Comparison of ENCODE assay signal across 21 mouse cellular contexts in genomic region chr2:153660616-153661015, GRCm38 (mm10). TPM values are rescaled to one million over a fixed set of nuclear protein-coding genes. Genes with fewer than 3 reads are reported as not detected.
DNase-seq lines count a peak whose midpoint lies in the region; ATAC-seq and TF ChIP-seq lines count a peak whose summit lies in the region.
"Had no signal": no experiment of that assay in that cellular context is flagged by ENCODE, and none has a peak within 500 bp of the region (broad histone marks: within the 10 kb centered on the region; RNA-seq: fewer than 3 reads in every experiment).

No protein-coding gene starts in this region.

- no peak for TF ChIP-seq EP300 in liver, postnatal 0 days (IDR thresholded peaks at IDR 0.05; ENCODE audit: low read depth)

- no peaks in the 10 kb centered on the region for H3K9me3 ChIP-seq in hindbrain, embryonic 10.5 days
- H3K9me3 ChIP-seq in hindbrain, postnatal 0 days (ENCODE audit: low read length) = no peaks in the 10 kb centered on the region
- no peaks in the 10 kb centered on the region for H3K9me3 ChIP-seq in midbrain, embryonic 10.5 days (replicated peaks)
- H3K9me3 ChIP-seq in midbrain, embryonic 14.5 days (ENCODE audit: control insufficient read depth, low read length) = no peaks in the 10 kb centered on the region
- no peaks in the 10 kb centered on the region for H3K9me3 ChIP-seq in liver, postnatal 0 days (ENCODE audit: low read length)
- H3K9me3 ChIP-seq: hindbrain, embryonic 15.5 days; lung, embryonic 15.5 days had no signal

- DNase-seq in hindbrain, embryonic 10.5 days (ENCODE audit: low spot score) = peak; percentile 48
- DNase-seq in hindbrain, postnatal 0 days (ENCODE audit: low spot score) = no peak
- DNase-seq in midbrain, embryonic 10.5 days (ENCODE audit: low spot score) = peak; percentile 34
- no peak for DNase-seq in midbrain, embryonic 14.5 days
- peak; percentile 86 for DNase-seq in R1 (ENCODE audit: low read depth, low spot score)
- peak; percentile 34 for DNase-seq in liver, postnatal 0 days
- DNase-seq in frontal cortex, adult 2 months (ENCODE audit: extremely low spot score in 1 of 2, low spot score in 1 of 2) = no peak
- DNase-seq in ovary, adult 18-20 months (ENCODE audit: low spot score) = no peak
- DNase-seq: heart, adult 18-20 months; kidney, adult 18-20 months; right cerebral cortex, postnatal 25 days had no signal

- peaks cover 10% of the 10 kb centered on the region for H3K4me1 ChIP-seq in hindbrain, embryonic 10.5 days (replicated peaks)
- no peaks in the 10 kb centered on the region for H3K4me1 ChIP-seq in hindbrain, postnatal 0 days (ENCODE audit: insufficient read depth, low read length)
- peaks cover 4% of the 10 kb centered on the region for H3K4me1 ChIP-seq in midbrain, embryonic 10.5 days
- H3K4me1 ChIP-seq in midbrain, embryonic 14.5 days (ENCODE audit: control insufficient read depth, insufficient read depth, low read length) = no peaks in the 10 kb centered on the region
- peaks cover 21% of the 10 kb centered on the region for H3K4me1 ChIP-seq in liver, postnatal 0 days (ENCODE audit: insufficient read depth)
- H3K4me1 ChIP-seq: hindbrain, embryonic 15.5 days; lung, embryonic 15.5 days had no signal

- peaks cover 41% of the 10 kb centered on the region for H3K36me3 ChIP-seq in hindbrain, embryonic 10.5 days
- no peaks in the 10 kb centered on the region; the same call in 1 of the 2 replicates for H3K36me3 ChIP-seq in hindbrain, postnatal 0 days (ENCODE audit: insufficient read depth, low read length)
- H3K36me3 ChIP-seq in midbrain, embryonic 10.5 days = peaks cover 36% of the 10 kb centered on the region
- peaks cover 20% of the 10 kb centered on the region for H3K36me3 ChIP-seq in midbrain, embryonic 14.5 days (ENCODE audit: control insufficient read depth, insufficient read depth, low read length)
- 0 out of 2 replicates have a peak, but pooled peaks cover under 1% of the 10 kb centered on the region for H3K36me3 ChIP-seq in liver, postnatal 0 days (replicated peaks; ENCODE audit: insufficient read depth, low read length)
- H3K36me3 ChIP-seq: hindbrain, embryonic 15.5 days; lung, embryonic 15.5 days had no signal

- WGBS in hindbrain, embryonic 10.5 days = 38% methylated on average over 3 of the region's 3 CpGs
- WGBS in hindbrain, postnatal 0 days = 57% methylated on average over 3 of the region's 3 CpGs
- 53% methylated on average over 3 of the region's 3 CpGs for WGBS in midbrain, embryonic 10.5 days
- 44% methylated on average over 3 of the region's 3 CpGs for WGBS in midbrain, embryonic 14.5 days
- 56% methylated on average over 3 of the region's 3 CpGs for WGBS in liver, postnatal 0 days (ENCODE audit: insufficient replicate concordance)

- no peak for TF ChIP-seq CTCF in hindbrain, postnatal 0 days (IDR thresholded peaks at IDR 0.05; ENCODE audit: low read depth)
- no peak for TF ChIP-seq CTCF in liver, postnatal 0 days (IDR thresholded peaks at IDR 0.05; ENCODE audit: low read depth)

- no peaks in the 10 kb centered on the region for H3K27me3 ChIP-seq in hindbrain, embryonic 10.5 days (ENCODE audit: insufficient read depth, poor library complexity, severe bottlenecking)
- no peaks in the 10 kb centered on the region for H3K27me3 ChIP-seq in hindbrain, postnatal 0 days (ENCODE audit: insufficient read depth, low read length)
- H3K27me3 ChIP-seq in midbrain, embryonic 10.5 days (ENCODE audit: low read depth, poor library complexity, severe bottlenecking) = no peaks in the 10 kb centered on the region
- H3K27me3 ChIP-seq in midbrain, embryonic 14.5 days (ENCODE audit: control insufficient read depth, insufficient read depth, low read length) = no peaks in the 10 kb centered on the region
- no peaks in the 10 kb centered on the region for H3K27me3 ChIP-seq in liver, postnatal 0 days (ENCODE audit: insufficient read depth, low read length)
- H3K27me3 ChIP-seq: hindbrain, embryonic 15.5 days; lung, embryonic 15.5 days had no signal

- H3K4me3 ChIP-seq in hindbrain, embryonic 10.5 days = no peak overlapping the region
- H3K4me3 ChIP-seq in hindbrain, postnatal 0 days (ENCODE audit: low read length) = no peak overlapping the region
- no peak overlapping the region for H3K4me3 ChIP-seq in midbrain, embryonic 10.5 days
- H3K4me3 ChIP-seq in midbrain, embryonic 14.5 days (replicated peaks; ENCODE audit: low read depth, low read length) = no peak overlapping the region
- H3K4me3 ChIP-seq in liver, postnatal 0 days (ENCODE audit: low read depth, low read length) = no peak overlapping the region
- H3K4me3 ChIP-seq: hindbrain, embryonic 15.5 days; left cerebral cortex, adult 2 months; lung, embryonic 15.5 days had no signal

- ATAC-seq in hindbrain, postnatal 0 days = no peak
- ATAC-seq in midbrain, embryonic 14.5 days (ENCODE audit: low FRiP score, low TSS enrichment) = no peak
- no peak for ATAC-seq in liver, postnatal 0 days
- ATAC-seq: activated CD4-positive, CD25-positive, alpha-beta regulatory T cell, adult 4 months; forebrain, embryonic 14.5 days had no signal

- no peak overlapping the region for H3K4me2 ChIP-seq in hindbrain, postnatal 0 days (ENCODE audit: low read depth, low read length)
- H3K4me2 ChIP-seq in midbrain, embryonic 14.5 days (ENCODE audit: low read length) = no peak overlapping the region
- no peak overlapping the region for H3K4me2 ChIP-seq in liver, postnatal 0 days (ENCODE audit: low read depth, low read length)
- H3K4me2 ChIP-seq: hindbrain, embryonic 15.5 days; lung, embryonic 15.5 days; midbrain, embryonic 11.5 days had no signal

- no peak overlapping the region for H3K9ac ChIP-seq in hindbrain, postnatal 0 days (replicated peaks; ENCODE audit: low read length)
- H3K9ac ChIP-seq in midbrain, embryonic 14.5 days (replicated peaks; ENCODE audit: low read length) = no peak overlapping the region
- H3K9ac ChIP-seq in liver, postnatal 0 days (replicated peaks) = no peak overlapping the region
- H3K9ac ChIP-seq: hindbrain, embryonic 15.5 days; lung, embryonic 15.5 days had no signal

- H3K27ac ChIP-seq in hindbrain, embryonic 10.5 days = peak overlapping the region; percentile 9; the same call in 1 of the 2 replicates
- H3K27ac ChIP-seq in hindbrain, postnatal 0 days = no peak overlapping the region
- peak overlapping the region; percentile 5; the same call in 1 of the 2 replicates for H3K27ac ChIP-seq in midbrain, embryonic 10.5 days (replicated peaks)
- no peak overlapping the region for H3K27ac ChIP-seq in midbrain, embryonic 14.5 days (replicated peaks; ENCODE audit: low read depth, low read length)
- H3K27ac ChIP-seq in liver, postnatal 0 days (ENCODE audit: low read depth) = no peak overlapping the region
- H3K27ac ChIP-seq: hindbrain, embryonic 15.5 days; left cerebral cortex, adult 2 months; lung, embryonic 15.5 days had no signal

RNA-seq across cellular contexts. Expression of gene Dnmt3b, which starts 11.4 kb away (rescaled TPM):
- polyA plus RNA-seq in hindbrain, embryonic 10.5 days (2016; fragmentation: Nextera tagmentation; extraction: Ambion mirVana) = 15.9 and 24.4 TPM in 2 replicates
- total RNA-seq in hindbrain, postnatal 0 days (2014; rRNA removed) = 2.5 and 2.9 TPM in 2 replicates
- 2.7 and 2.8 TPM in 2 replicates for polyA plus RNA-seq in hindbrain, postnatal 0 days (2015; fragmentation: Nextera tagmentation; extraction: Ambion mirVana)
- 18.8 and 20.6 TPM in 2 replicates for polyA plus RNA-seq in midbrain, embryonic 10.5 days (2016; fragmentation: Nextera tagmentation; extraction: Ambion mirVana)
- 3.1 and 3.2 TPM in 2 replicates for polyA plus RNA-seq in midbrain, embryonic 14.5 days (2014; fragmentation: Nextera tagmentation; extraction: Ambion mirVana)
- 4.8 and 5.3 TPM in 2 replicates for polyA plus RNA-seq in liver, postnatal 0 days (2015; fragmentation: Nextera tagmentation; extraction: Ambion mirVana)
- polyA plus RNA-seq in frontal cortex, adult 2 months (2012; rRNA removed) = 1.2 and 1.5 TPM in 2 replicates

RNA-seq across cellular contexts. Expression of gene Commd7, which starts 28.0 kb away (rescaled TPM):
- polyA plus RNA-seq in hindbrain, embryonic 10.5 days (2016; fragmentation: Nextera tagmentation; extraction: Ambion mirVana) = 71.9 and 75.6 TPM in 2 replicates
- total RNA-seq in hindbrain, postnatal 0 days (2014; rRNA removed) = 21.2 and 25.7 TPM in 2 replicates
- polyA plus RNA-seq in hindbrain, postnatal 0 days (2015; fragmentation: Nextera tagmentation; extraction: Ambion mirVana) = 88.0 and 93.4 TPM in 2 replicates
- 69.7 and 70.5 TPM in 2 replicates for polyA plus RNA-seq in midbrain, embryonic 10.5 days (2016; fragmentation: Nextera tagmentation; extraction: Ambion mirVana)
- 76.0 and 92.8 TPM in 2 replicates for polyA plus RNA-seq in midbrain, embryonic 14.5 days (2014; fragmentation: Nextera tagmentation; extraction: Ambion mirVana)
- polyA plus RNA-seq in liver, postnatal 0 days (2015; fragmentation: Nextera tagmentation; extraction: Ambion mirVana) = 31.2 and 32.9 TPM in 2 replicates
- polyA plus RNA-seq in frontal cortex, adult 2 months (2012; rRNA removed) = 34.8 and 35.5 TPM in 2 replicates

RNA-seq across cellular contexts. Expression of gene Dnmt3c, which starts 35.8 kb away (rescaled TPM):
- polyA plus RNA-seq in hindbrain, embryonic 10.5 days (2016; fragmentation: Nextera tagmentation; extraction: Ambion mirVana) = not detected in 2 replicates
- not detected in 2 replicates for total RNA-seq in hindbrain, postnatal 0 days (2014; rRNA removed)
- 0.10 TPM in 1 of 2 replicates, not detected in the other for polyA plus RNA-seq in hindbrain, postnatal 0 days (2015; fragmentation: Nextera tagmentation; extraction: Ambion mirVana)
- polyA plus RNA-seq in midbrain, embryonic 10.5 days (2016; fragmentation: Nextera tagmentation; extraction: Ambion mirVana) = 0.06 TPM in 1 of 2 replicates, not detected in the other
- 0.17 TPM in 1 of 2 replicates, not detected in the other for polyA plus RNA-seq in midbrain, embryonic 14.5 days (2014; fragmentation: Nextera tagmentation; extraction: Ambion mirVana)
- 0.19 and 0.46 TPM in 2 replicates for polyA plus RNA-seq in liver, postnatal 0 days (2015; fragmentation: Nextera tagmentation; extraction: Ambion mirVana)
- 0.06 and 0.11 TPM in 2 replicates for polyA plus RNA-seq in frontal cortex, adult 2 months (2012; rRNA removed)
- total RNA-seq: common myeloid progenitor, adult 5-6 weeks; gastrocnemius, adult 18-20 months; heart, adult 18-20 months had no signal
- polyA plus RNA-seq: activated CD4-positive, CD25-positive, alpha-beta regulatory T cell, adult 4 months; heart, embryonic 16.5 days; lung, embryonic 15.5 days; midbrain, embryonic 11.5 days; thymus, postnatal 0 days had no signal

Comparison
In these comparisons a context has a peak if more than half of its experiments do, and no peak if none do; other contexts are left out.
1. DNase-seq: peak in hindbrain, embryonic 10.5 days (single experiment), midbrain, embryonic 10.5 days (single experiment), R1 (single experiment) and liver, postnatal 0 days (single experiment); none in hindbrain, postnatal 0 days (single experiment), midbrain, embryonic 14.5 days (single experiment), frontal cortex, adult 2 months (0 of 2) and ovary, adult 18-20 months (single experiment).
2. H3K27ac ChIP-seq: peak in hindbrain, embryonic 10.5 days (single experiment) and midbrain, embryonic 10.5 days (single experiment); none in hindbrain, postnatal 0 days (single experiment), midbrain, embryonic 14.5 days (single experiment) and liver, postnatal 0 days (single experiment).